In the genomic region with DNA sequence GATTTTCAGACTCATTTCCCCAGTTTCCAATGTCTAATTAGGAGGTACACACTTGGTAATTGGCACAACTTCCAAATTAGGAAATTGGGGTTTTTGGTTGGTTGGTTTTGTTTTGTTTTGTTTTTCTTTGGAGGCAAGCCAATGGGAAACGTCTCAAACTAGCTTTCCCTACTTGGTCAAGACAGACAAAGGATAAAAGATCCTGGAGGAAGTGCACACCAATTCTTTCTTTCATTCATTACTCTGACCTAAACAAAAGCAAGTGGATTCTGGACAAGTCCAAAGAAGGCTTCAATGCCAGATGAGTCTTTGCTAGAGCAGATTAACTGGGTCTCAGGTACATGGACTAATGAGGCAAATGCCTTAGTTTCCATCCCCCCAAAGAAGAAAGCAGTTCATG, we compare ENCODE assay signal across 22 mouse cellular contexts. TPM values are rescaled to one million over a fixed set of nuclear protein-coding genes. Genes with fewer than 3 reads are reported as not detected.
DNase-seq lines count a peak whose midpoint lies in the region; ATAC-seq and TF ChIP-seq lines count a peak whose summit lies in the region.
"Had no signal": no experiment of that assay in that cellular context is flagged by ENCODE, and none has a peak within 500 bp of the region (broad histone marks: within the 10 kb centered on the region; RNA-seq: fewer than 3 reads in every experiment).

No protein-coding gene starts in this region.

- peak; percentile 53; the same call in 1 of the 2 replicates for ATAC-seq in forebrain, embryonic 13.5 days
- 0 out of 2 replicates have a peak, but pooled peaks have one; percentile 10 for ATAC-seq in forebrain, embryonic 16.5 days
- no peak for ATAC-seq in forebrain, embryonic 15.5 days (replicated peaks)
- ATAC-seq: activated CD4-positive, CD25-positive, alpha-beta regulatory T cell, adult 4 months; Patski had no signal

- no peak overlapping the region for H3K9ac ChIP-seq in forebrain, embryonic 13.5 days
- no peak overlapping the region for H3K9ac ChIP-seq in forebrain, embryonic 16.5 days (replicated peaks; ENCODE audit: low read depth, low read length)
- no peak overlapping the region for H3K9ac ChIP-seq in forebrain, embryonic 15.5 days (replicated peaks)
- H3K9ac ChIP-seq: embryonic facial prominence, embryonic 13.5 days had no signal

- peaks cover 67% of the 10 kb centered on the region for H3K36me3 ChIP-seq in forebrain, embryonic 13.5 days (ENCODE audit: poor library complexity, severe bottlenecking)
- H3K36me3 ChIP-seq in forebrain, embryonic 10.5 days (replicated peaks), result peaks cover 97% of the 10 kb centered on the region
- no peaks in the 10 kb centered on the region for H3K36me3 ChIP-seq in forebrain, embryonic 16.5 days (ENCODE audit: control insufficient read depth, insufficient read depth)
- peaks cover 38% of the 10 kb centered on the region for H3K36me3 ChIP-seq in forebrain, embryonic 15.5 days

- no peak for DNase-seq in forebrain, embryonic 10.5 days (ENCODE audit: extremely low spot score, low spot score)
- DNase-seq in Muller cell, postnatal 12 days (ENCODE audit: inconsistent ontology term), result peak; percentile 90
- DNase-seq in brain, embryonic 14.5 days (ENCODE audit: low read depth), result peak; percentile 81
- no peak for DNase-seq in adrenal gland, adult 18-20 months (ENCODE audit: low spot score in 2 of 2)
- DNase-seq: adrenal gland, adult 2 months; adrenal gland, postnatal 10 days; adrenal gland, postnatal 25 days; cerebellum, adult 11-12 months; cerebellum, adult 2 months; cerebellum, adult 9-10 months; cerebellum, postnatal 10 days; cerebellum, postnatal 25 days had no signal

- H3K27me3 ChIP-seq in forebrain, embryonic 13.5 days, result no peaks in the 10 kb centered on the region
- no peaks in the 10 kb centered on the region for H3K27me3 ChIP-seq in forebrain, embryonic 10.5 days (ENCODE audit: poor library complexity, severe bottlenecking)
- no peaks in the 10 kb centered on the region for H3K27me3 ChIP-seq in forebrain, embryonic 16.5 days (replicated peaks; ENCODE audit: control insufficient read depth, insufficient read depth, low read length)
- no peaks in the 10 kb centered on the region for H3K27me3 ChIP-seq in forebrain, embryonic 15.5 days
- H3K27me3 ChIP-seq: embryonic facial prominence, embryonic 13.5 days; Patski had no signal

- H3K4me1 ChIP-seq in forebrain, embryonic 13.5 days, result no peaks in the 10 kb centered on the region
- H3K4me1 ChIP-seq in forebrain, embryonic 10.5 days, result no peaks in the 10 kb centered on the region
- H3K4me1 ChIP-seq in forebrain, embryonic 16.5 days (replicated peaks; ENCODE audit: control insufficient read depth, insufficient read depth, low read length), result no peaks in the 10 kb centered on the region
- no peaks in the 10 kb centered on the region for H3K4me1 ChIP-seq in forebrain, embryonic 15.5 days
- H3K4me1 ChIP-seq: embryonic facial prominence, embryonic 13.5 days had no signal

- TF ChIP-seq CTCF in brain, embryonic 14.5 days (IDR thresholded peaks at IDR 0.05; ENCODE audit: borderline replicate concordance, extremely low read depth, insufficient read depth, insufficient read length), result no peak

- no peak for TF ChIP-seq POLR2A in brain, embryonic 14.5 days (IDR thresholded peaks at IDR 0.05; ENCODE audit: borderline replicate concordance, extremely low read depth, insufficient read depth, insufficient read length, poor library complexity, severe bottlenecking)

- 31% methylated on average over 1 of the region's 1 CpGs for WGBS in forebrain, embryonic 13.5 days
- WGBS in forebrain, embryonic 10.5 days, result 68% methylated on average over 1 of the region's 1 CpGs
- 11% methylated on average over 1 of the region's 1 CpGs for WGBS in forebrain, embryonic 16.5 days
- WGBS in forebrain, embryonic 15.5 days, result 22% methylated on average over 1 of the region's 1 CpGs

- no peak overlapping the region for H3K4me3 ChIP-seq in forebrain, embryonic 13.5 days
- no peak overlapping the region for H3K4me3 ChIP-seq in forebrain, embryonic 10.5 days
- H3K4me3 ChIP-seq in forebrain, embryonic 16.5 days (replicated peaks; ENCODE audit: low read length), result no peak overlapping the region
- no peak overlapping the region for H3K4me3 ChIP-seq in forebrain, embryonic 15.5 days
- H3K4me3 ChIP-seq: embryonic facial prominence, embryonic 13.5 days had no signal

- H3K9me3 ChIP-seq in forebrain, embryonic 13.5 days (replicated peaks), result no peaks in the 10 kb centered on the region
- no peaks in the 10 kb centered on the region for H3K9me3 ChIP-seq in forebrain, embryonic 10.5 days
- H3K9me3 ChIP-seq in forebrain, embryonic 16.5 days (ENCODE audit: control insufficient read depth, low read length), result no peaks in the 10 kb centered on the region
- no peaks in the 10 kb centered on the region for H3K9me3 ChIP-seq in forebrain, embryonic 15.5 days
- H3K9me3 ChIP-seq: embryonic facial prominence, embryonic 13.5 days had no signal

- no peak overlapping the region for H3K4me2 ChIP-seq in forebrain, embryonic 13.5 days
- H3K4me2 ChIP-seq in forebrain, embryonic 16.5 days (ENCODE audit: low read length), result no peak overlapping the region
- no peak overlapping the region for H3K4me2 ChIP-seq in forebrain, embryonic 15.5 days (replicated peaks)
- H3K4me2 ChIP-seq: embryonic facial prominence, embryonic 13.5 days had no signal

- H3K27ac ChIP-seq in forebrain, embryonic 13.5 days, result no peak overlapping the region
- H3K27ac ChIP-seq in forebrain, embryonic 10.5 days, result no peak overlapping the region
- no peak overlapping the region for H3K27ac ChIP-seq in forebrain, embryonic 16.5 days (ENCODE audit: low read length)
- H3K27ac ChIP-seq in forebrain, embryonic 15.5 days (replicated peaks), result no peak overlapping the region
- H3K27ac ChIP-seq: embryonic facial prominence, embryonic 13.5 days had no signal

RNA-seq across cellular contexts. Expression of gene Kdm5a, which starts 19.9 kb away (rescaled TPM):
- 55.5 and 59.6 TPM in 2 replicates for polyA plus RNA-seq in forebrain, embryonic 13.5 days (2015; fragmentation: Nextera tagmentation; extraction: Ambion mirVana)
- polyA plus RNA-seq in forebrain, embryonic 10.5 days (2016; fragmentation: Nextera tagmentation; extraction: Ambion mirVana), result 48.9 and 51.6 TPM in 2 replicates
- 47.1 and 48.3 TPM in 2 replicates for polyA plus RNA-seq in forebrain, embryonic 16.5 days (2015; fragmentation: Nextera tagmentation; extraction: Ambion mirVana)
- polyA plus RNA-seq in forebrain, embryonic 15.5 days (2015; fragmentation: Nextera tagmentation; extraction: Ambion mirVana), result 50.9 and 53.8 TPM in 2 replicates
- 10.7 and 15.3 TPM in 2 replicates for polyA plus RNA-seq in brain, embryonic 14.5 days (2012; rRNA removed)
- 10 to 100 TPM; 39.0 to 48.5 TPM for total RNA-seq in adrenal gland, adult 18-20 months (2021)

RNA-seq across cellular contexts. Expression of gene Ccdc77, which starts 20.2 kb away (rescaled TPM):
- polyA plus RNA-seq in forebrain, embryonic 13.5 days (2015; fragmentation: Nextera tagmentation; extraction: Ambion mirVana), result 19.2 and 20.3 TPM in 2 replicates
- polyA plus RNA-seq in forebrain, embryonic 10.5 days (2016; fragmentation: Nextera tagmentation; extraction: Ambion mirVana), result 28.6 and 29.4 TPM in 2 replicates
- polyA plus RNA-seq in forebrain, embryonic 16.5 days (2015; fragmentation: Nextera tagmentation; extraction: Ambion mirVana), result 13.3 and 13.7 TPM in 2 replicates
- 13.0 and 15.1 TPM in 2 replicates for polyA plus RNA-seq in forebrain, embryonic 15.5 days (2015; fragmentation: Nextera tagmentation; extraction: Ambion mirVana)
- polyA plus RNA-seq in brain, embryonic 14.5 days (2012; rRNA removed), result 10.2 TPM in 2 replicates
- total RNA-seq in adrenal gland, adult 18-20 months (2021), result 1 to 10 TPM; 5.3 to 6.1 TPM

RNA-seq across cellular contexts. Expression of gene B4galnt3, which starts 49.6 kb away (rescaled TPM):
- polyA plus RNA-seq in forebrain, embryonic 13.5 days (2015; fragmentation: Nextera tagmentation; extraction: Ambion mirVana), result 0.13 TPM in 1 of 2 replicates, not detected in the other
- polyA plus RNA-seq in forebrain, embryonic 10.5 days (2016; fragmentation: Nextera tagmentation; extraction: Ambion mirVana), result 0.25 and 0.36 TPM in 2 replicates
- 0.17 and 0.24 TPM in 2 replicates for polyA plus RNA-seq in forebrain, embryonic 16.5 days (2015; fragmentation: Nextera tagmentation; extraction: Ambion mirVana)
- 0.10 TPM in 2 replicates for polyA plus RNA-seq in forebrain, embryonic 15.5 days (2015; fragmentation: Nextera tagmentation; extraction: Ambion mirVana)
- polyA plus RNA-seq in brain, embryonic 14.5 days (2012; rRNA removed), result 0.29 and 0.63 TPM in 2 replicates
- total RNA-seq in adrenal gland, adult 18-20 months (2021), result 1 to 10 TPM; 5.6 to 6.6 TPM

RNA-seq across cellular contexts. Expression of gene D330020A13Rik, which starts 49.8 kb away (rescaled TPM):
- polyA plus RNA-seq in forebrain, embryonic 13.5 days (2015; fragmentation: Nextera tagmentation; extraction: Ambion mirVana), result 0.15 TPM in 1 of 2 replicates, not detected in the other
- not detected in 2 replicates for polyA plus RNA-seq in forebrain, embryonic 10.5 days (2016; fragmentation: Nextera tagmentation; extraction: Ambion mirVana)
- not detected in 2 replicates for polyA plus RNA-seq in forebrain, embryonic 16.5 days (2015; fragmentation: Nextera tagmentation; extraction: Ambion mirVana)
- polyA plus RNA-seq in forebrain, embryonic 15.5 days (2015; fragmentation: Nextera tagmentation; extraction: Ambion mirVana), result not detected in 2 replicates
- polyA plus RNA-seq in brain, embryonic 14.5 days (2012; rRNA removed), result 0.07 TPM in 1 of 2 replicates, not detected in the other
- total RNA-seq in adrenal gland, adult 18-20 months (2021), result under 1 TPM in 1 of 2 experiments, not detected in 1; 0.40 TPM
- total RNA-seq: gastrocnemius, adult 18-20 months; gastrocnemius, adult 8-10 months; MEL had no signal
- polyA plus RNA-seq: activated CD4-positive, CD25-positive, alpha-beta regulatory T cell, adult 4 months; cortical plate, adult 2 months had no signal

Comparison
In these comparisons a context has a peak if more than half of its experiments do, and no peak if none do; other contexts are left out.
1. DNase-seq: peak in Muller cell, postnatal 12 days (single experiment) and brain, embryonic 14.5 days (single experiment); none in forebrain, embryonic 10.5 days (single experiment) and adrenal gland, adult 18-20 months (0 of 2).